Mouse (Mus musculus): ENCODE data around the gene Pkib. TPM values are rescaled to one million over a fixed set of nuclear protein-coding genes. Genes with fewer than 3 reads are reported as not detected.

Gene Pkib
- total and polyA plus RNA-seq, 2 experiments from 2014 or later = 4.2 to 11.3 TPM

DNA sequence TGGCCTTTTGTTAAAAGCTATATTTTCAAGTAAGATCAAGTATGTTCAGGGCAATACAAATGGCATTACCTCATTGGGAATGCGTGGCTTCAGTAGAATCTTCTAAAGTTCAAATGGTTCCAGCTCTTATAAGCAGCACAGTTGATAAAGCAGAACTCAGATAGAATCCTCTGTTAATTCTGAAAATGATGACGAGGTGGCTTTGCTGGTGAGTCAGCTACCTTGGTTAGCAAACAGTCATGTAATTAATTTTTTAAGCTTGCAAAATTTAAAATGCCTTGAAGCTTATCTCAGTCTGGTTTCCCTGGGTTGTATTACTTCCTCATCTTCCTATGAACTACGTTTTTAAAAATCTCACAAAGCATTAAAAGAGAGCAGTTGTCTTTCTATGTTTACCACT lies 90.6 kb downstream of the Pkib start:
- ATAC-seq = no peak

DNA sequence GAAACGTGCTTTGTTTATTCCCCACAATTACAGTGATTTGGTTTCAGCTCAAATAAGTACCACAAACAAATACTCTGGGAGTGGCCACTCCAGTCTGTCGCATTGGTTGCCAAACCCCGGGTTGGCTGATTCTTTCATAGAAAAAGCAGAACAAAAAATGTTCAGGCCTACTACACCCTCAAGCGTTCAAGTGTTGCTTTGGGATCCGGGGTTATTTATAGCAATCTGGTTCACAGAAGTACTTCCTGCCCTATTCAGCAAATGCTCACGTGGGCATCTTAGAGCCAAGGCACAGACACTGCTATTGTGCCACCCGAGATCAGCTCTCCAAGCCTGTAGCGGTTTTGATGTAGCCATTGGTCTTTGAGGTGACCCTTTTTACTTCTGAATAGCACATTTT lies 95.9 kb downstream of the Pkib start:
- WGBS = 83% methylated on average over 8 of the region's 8 CpGs

More for the DNA sequence above, 90.6 kb downstream of the Pkib start:
- no peak for TF ChIP-seq CTCF (IDR thresholded peaks at IDR 0.05; ENCODE audit: low read depth)
- Histone ChIP-seq H3K4me2 (ENCODE audit: low read depth, low read length) (no peak overlapping the region), H3K9me3 (ENCODE audit: low read length) (no peaks in the 10 kb centered on the region), H3K36me3 (ENCODE audit: insufficient read depth, low read length) (no peaks in the 10 kb centered on the region), H3K4me1 (ENCODE audit: insufficient read depth, low read length) (no peaks in the 10 kb centered on the region), H3K9ac (replicated peaks; ENCODE audit: low read length) (no peak overlapping the region), H3K27me3 (ENCODE audit: insufficient read depth, low read length) (no peaks in the 10 kb centered on the region), H3K27ac (no peak overlapping the region), H3K4me3 (ENCODE audit: low read length) (no peak overlapping the region)
- DNase-seq (ENCODE audit: low spot score) = no peak
- 75% methylated on average over 3 of the region's 3 CpGs for WGBS

DNA sequence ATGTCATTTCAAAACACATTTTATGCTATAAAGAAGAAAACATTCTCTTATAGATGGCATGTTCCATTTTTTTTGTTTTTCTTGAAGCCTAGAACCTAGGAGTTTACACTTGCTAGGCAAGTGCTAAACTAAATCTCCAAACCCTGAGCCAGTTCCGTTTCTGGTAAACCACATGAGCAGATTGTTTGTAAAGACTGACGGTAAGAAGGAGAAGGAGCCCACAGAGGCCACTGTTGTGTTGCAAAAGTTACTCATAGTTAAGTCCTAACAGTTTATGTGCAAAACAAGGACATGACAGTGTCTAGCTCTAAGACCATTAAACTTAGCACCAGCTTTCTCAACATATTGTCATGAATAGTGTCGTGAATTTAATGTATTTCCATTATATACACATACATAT lies 99.9 kb downstream of the Pkib start:
- Histone ChIP-seq H3K36me3 (ENCODE audit: insufficient read depth, low read length) (no peaks in the 10 kb centered on the region), H3K4me1 (ENCODE audit: insufficient read depth, low read length) (no peaks in the 10 kb centered on the region), H3K9me3 (ENCODE audit: low read length) (no peaks in the 10 kb centered on the region), H3K9ac (replicated peaks; ENCODE audit: low read length) (no peak overlapping the region), H3K27me3 (ENCODE audit: insufficient read depth, low read length) (no peaks in the 10 kb centered on the region), H3K4me2 (ENCODE audit: low read depth, low read length) (no peak overlapping the region), H3K27ac (no peak overlapping the region), H3K4me3 (ENCODE audit: low read length) (no peak overlapping the region)
- 91% methylated on average over 3 of the region's 3 CpGs for WGBS
- DNase-seq (ENCODE audit: low spot score) = no peak
- TF ChIP-seq CTCF (IDR thresholded peaks at IDR 0.05; ENCODE audit: low read depth) = no peak
- ATAC-seq = no peak

More for the DNA sequence above, 95.9 kb downstream of the Pkib start:
- Histone ChIP-seq H3K36me3 (ENCODE audit: insufficient read depth, low read length) (no peaks in the 10 kb centered on the region), H3K9me3 (ENCODE audit: low read length) (no peaks in the 10 kb centered on the region), H3K27ac (no peak overlapping the region), H3K4me2 (ENCODE audit: low read depth, low read length) (no peak overlapping the region), H3K9ac (replicated peaks; ENCODE audit: low read length) (no peak overlapping the region), H3K27me3 (ENCODE audit: insufficient read depth, low read length) (no peaks in the 10 kb centered on the region), H3K4me3 (ENCODE audit: low read length) (no peak overlapping the region), H3K4me1 (ENCODE audit: insufficient read depth, low read length) (no peaks in the 10 kb centered on the region)
- ATAC-seq (no peak), DNase-seq (ENCODE audit: low spot score) (peak; percentile 8)
- no peak for TF ChIP-seq CTCF (IDR thresholded peaks at IDR 0.05; ENCODE audit: low read depth)

DNA sequence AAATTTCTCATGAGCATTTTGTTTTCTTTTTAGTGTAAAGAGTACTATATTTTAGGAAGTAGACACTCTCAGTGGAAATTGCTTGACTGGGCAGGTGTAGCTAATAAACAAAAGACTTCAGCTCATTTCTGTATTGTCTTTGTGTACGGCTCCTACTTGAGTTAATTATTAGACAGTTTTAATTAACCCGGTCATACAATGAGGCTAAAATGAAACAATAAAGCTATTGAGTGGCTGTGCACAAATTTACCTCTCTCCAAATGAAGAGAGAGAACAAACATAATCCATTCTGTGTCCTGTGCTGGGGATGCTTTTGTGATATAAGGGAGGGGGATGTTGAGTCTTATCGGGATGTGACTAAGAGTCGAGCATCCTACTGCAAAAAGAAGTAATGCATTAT lies 109.0 kb downstream of the Pkib start:
- Histone ChIP-seq H3K4me3 (ENCODE audit: low read length) (no peak overlapping the region), H3K9me3 (ENCODE audit: low read length) (no peaks in the 10 kb centered on the region), H3K27ac (no peak overlapping the region), H3K27me3 (ENCODE audit: insufficient read depth, low read length) (no peaks in the 10 kb centered on the region), H3K4me2 (ENCODE audit: low read depth, low read length) (no peak overlapping the region), H3K4me1 (ENCODE audit: insufficient read depth, low read length) (no peaks in the 10 kb centered on the region), H3K36me3 (ENCODE audit: insufficient read depth, low read length) (no peaks in the 10 kb centered on the region), H3K9ac (replicated peaks; ENCODE audit: low read length) (no peak overlapping the region)
- WGBS = 63% methylated on average over 4 of the region's 4 CpGs
- ATAC-seq = no peak
- no peak for DNase-seq (ENCODE audit: low spot score)
- no peak for TF ChIP-seq CTCF (IDR thresholded peaks at IDR 0.05; ENCODE audit: low read depth)

DNA sequence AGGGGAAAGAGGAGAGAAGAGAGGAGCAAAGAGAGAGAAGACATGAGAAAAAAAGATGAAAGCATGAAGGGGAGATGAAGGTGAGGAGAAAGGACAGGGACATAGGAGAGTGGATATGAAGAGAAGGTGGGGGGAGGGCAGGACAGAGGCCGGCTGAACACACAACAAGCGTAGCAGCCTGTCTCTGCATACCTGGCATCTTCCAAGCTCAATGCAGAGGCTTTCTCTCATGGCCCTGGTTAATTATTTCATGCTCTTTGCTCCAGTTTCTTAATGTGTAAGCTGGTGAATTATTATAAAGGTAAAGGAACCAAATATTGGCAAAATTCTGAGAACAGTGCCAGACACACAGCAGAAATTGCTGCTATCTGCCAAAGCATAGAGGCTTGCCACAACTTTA lies 109.6 kb downstream of the Pkib start:
- Histone ChIP-seq H3K36me3 (ENCODE audit: insufficient read depth, low read length) (no peaks in the 10 kb centered on the region), H3K27ac (no peak overlapping the region), H3K27me3 (ENCODE audit: insufficient read depth, low read length) (no peaks in the 10 kb centered on the region), H3K4me1 (ENCODE audit: insufficient read depth, low read length) (no peaks in the 10 kb centered on the region), H3K9me3 (ENCODE audit: low read length) (no peaks in the 10 kb centered on the region), H3K4me2 (ENCODE audit: low read depth, low read length) (no peak overlapping the region), H3K4me3 (ENCODE audit: low read length) (no peak overlapping the region), H3K9ac (replicated peaks; ENCODE audit: low read length) (no peak overlapping the region)
- DNase-seq (ENCODE audit: low spot score) = no peak
- no peak for TF ChIP-seq CTCF (IDR thresholded peaks at IDR 0.05; ENCODE audit: low read depth)
- WGBS = 69% methylated on average over 2 of the region's 2 CpGs
- no peak for ATAC-seq

DNA sequence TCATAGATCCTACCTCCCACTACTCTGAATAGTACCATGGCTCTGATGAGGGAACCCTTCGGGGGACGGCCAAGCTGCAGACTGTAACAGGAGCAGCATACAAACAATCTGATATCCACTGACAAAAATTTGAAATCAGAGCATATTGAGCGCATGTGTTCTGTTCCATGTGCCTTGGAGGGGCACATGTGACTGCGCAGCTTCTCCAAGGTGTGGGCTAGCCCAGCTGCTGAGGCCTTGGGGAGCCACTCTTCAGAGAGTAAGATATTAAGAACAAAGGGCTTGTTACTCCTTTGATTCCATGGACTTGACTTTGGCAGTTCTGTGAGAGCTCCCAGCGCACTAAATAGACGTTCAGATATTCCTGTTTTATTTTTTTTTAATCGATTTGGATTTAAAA lies 111.3 kb downstream of the Pkib start:
- no peaks in the 10 kb centered on the region for H3K4me1 ChIP-seq (ENCODE audit: insufficient read depth, low read length)
- H3K27me3 ChIP-seq (ENCODE audit: insufficient read depth, low read length) = no peaks in the 10 kb centered on the region
- H3K4me3 ChIP-seq (ENCODE audit: low read length) = no peak overlapping the region
- H3K36me3 ChIP-seq (ENCODE audit: insufficient read depth, low read length) = no peaks in the 10 kb centered on the region
- no peak overlapping the region for H3K9ac ChIP-seq (replicated peaks; ENCODE audit: low read length)
- no peak overlapping the region for H3K4me2 ChIP-seq (ENCODE audit: low read depth, low read length)
- H3K27ac ChIP-seq = no peak overlapping the region
- WGBS = 72% methylated on average over 7 of the region's 7 CpGs
- no peak for TF ChIP-seq CTCF (IDR thresholded peaks at IDR 0.05; ENCODE audit: low read depth)
- H3K9me3 ChIP-seq (ENCODE audit: low read length) = no peaks in the 10 kb centered on the region
- no peak for DNase-seq (ENCODE audit: low spot score)
- ATAC-seq = no peak

DNA sequence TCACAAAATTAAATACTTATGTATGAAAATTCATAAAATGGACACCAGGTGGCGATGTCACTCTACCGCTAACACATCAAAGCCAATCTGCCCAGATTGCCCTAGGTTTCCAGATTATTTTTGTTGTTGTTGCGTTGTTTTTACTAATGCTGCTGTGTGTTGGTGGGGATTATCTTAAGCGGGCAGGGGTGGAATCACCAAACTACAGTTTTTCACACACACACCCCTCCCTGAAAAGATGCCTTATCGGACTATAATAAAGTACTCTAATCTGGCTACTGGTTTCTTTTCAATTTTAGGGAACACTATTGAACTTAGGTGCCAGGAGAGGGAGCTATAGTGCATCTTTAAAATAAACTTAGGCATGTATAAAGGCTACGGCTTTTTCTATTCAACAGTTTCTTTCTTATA lies 111.8 kb downstream of the Pkib start:
- ATAC-seq = peak; percentile 85
- peak; percentile 86 for TF ChIP-seq CTCF (IDR thresholded peaks at IDR 0.05; ENCODE audit: low read depth)
- no peaks in the 10 kb centered on the region for H3K36me3 ChIP-seq (ENCODE audit: insufficient read depth, low read length)
- peak overlapping the region; percentile 49 for H3K4me2 ChIP-seq (ENCODE audit: low read depth, low read length)
- peak overlapping the region; percentile 71; the same call in 1 of the 2 replicates for H3K27ac ChIP-seq
- H3K27me3 ChIP-seq (ENCODE audit: insufficient read depth, low read length) = no peaks in the 10 kb centered on the region
- WGBS = 2% methylated on average over 6 of the region's 6 CpGs
- H3K4me3 ChIP-seq (ENCODE audit: low read length) = peak overlapping the region; percentile 31
- no peaks in the 10 kb centered on the region for H3K9me3 ChIP-seq (ENCODE audit: low read length)
- no peaks in the 10 kb centered on the region for H3K4me1 ChIP-seq (ENCODE audit: insufficient read depth, low read length)
- DNase-seq (ENCODE audit: low spot score) = peak; percentile 94
- H3K9ac ChIP-seq (replicated peaks; ENCODE audit: low read length) = no peak overlapping the region
